Mouse (Mus musculus) MEL (cell line): ENCODE measurements around the gene Acot4.
"Not testable (repeated sequence)": the region's sequence is repeated elsewhere in the genome, so short reads cannot be mapped to it uniquely, and the experiment has no call there.

Experiments used
- CTCF ChIP-seq, 3 experiments: IDR thresholded peaks in 2 of 3; conservative IDR thresholded peaks in 1 of 3; 2 replicates each; pipeline ENCODE4 v1.5.1; 2011 to 2012; ENCODE audit warnings: low read length in 3 of 3, low read depth in 2 of 3, mild to moderate bottlenecking in 2 of 3, improper control_type of control experiment in 1 of 3, inconsistent platforms in 1 of 3, mixed read lengths in 1 of 3, moderate library complexity in 1 of 3; ENCODE audit not compliant: control insufficient read depth in 1 of 3, insufficient read depth in 1 of 3, poor library complexity in 1 of 3, severe bottlenecking in 1 of 3
- ELF1 ChIP-seq: IDR thresholded peaks from 2 replicates; pipeline ENCODE4 v1.6.1; 2014; ENCODE audit warnings: low read depth, mild to moderate bottlenecking, inconsistent platforms, low read length, improper control_type of control experiment, moderate library complexity
- EP300 ChIP-seq, 2 experiments: IDR thresholded peaks; 2 replicates each; pipeline ENCODE4 v1.6.1; 2011; ENCODE audit warnings: improper control_type of control experiment in 2 of 2, low read length in 2 of 2, low read depth in 1 of 2, mild to moderate bottlenecking in 1 of 2
- GABPA ChIP-seq: IDR thresholded peaks from 2 replicates; pipeline ENCODE4 v1.6.1; 2012; ENCODE audit warnings: low read depth, mild to moderate bottlenecking, inconsistent platforms, low read length, improper control_type of control experiment, moderate library complexity
- HCFC1 ChIP-seq: IDR thresholded peaks from 2 replicates; pipeline ENCODE4 v1.6.1; 2012; ENCODE audit warnings: low read depth, mild to moderate bottlenecking, inconsistent platforms, low read length, improper control_type of control experiment, moderate library complexity
- MAX ChIP-seq: IDR thresholded peaks from 2 replicates; pipeline ENCODE4 v1.6.1; 2011; ENCODE audit warnings: low read length, improper control_type of control experiment
- MAZ ChIP-seq: IDR thresholded peaks from 2 replicates; pipeline ENCODE4 v1.6.1; 2012; ENCODE audit warnings: low read depth, mild to moderate bottlenecking, inconsistent platforms, low read length, improper control_type of control experiment

GRCm38 (mm10) chr12:84069582-84069981, 31.4 kb downstream of the Acot4 start:
- TF ChIP-seq CTCF (IDR thresholded peaks at IDR 0.05 in 2 of 3, conservative IDR thresholded peaks at IDR 0.05 in 1 of 3; ENCODE audit: control insufficient read depth in 1 of 3, insufficient read depth in 1 of 3, low read depth in 2 of 3, low read length in 3 of 3, poor library complexity in 1 of 3, severe bottlenecking in 1 of 3); GABPA; EP300 (IDR thresholded peaks at IDR 0.05; ENCODE audit: low read depth in 1 of 2, low read length in 2 of 2); MAX; ELF1; HCFC1; MAZ: not testable (repeated sequence)
